Mouse (Mus musculus) midbrain, embryonic 16.5 days (tissue): ENCODE data around the gene Avil. TPM values are rescaled to one million over a fixed set of nuclear protein-coding genes. Genes with fewer than 3 reads are reported as not detected.

Experiments
- ATAC-seq: fragments of 200-750 bp; cut with Nextera tagmentation; 2 replicates; pipeline ENCODE4 v1.8.0; 2017; ENCODE audit warnings: moderate TSS enrichment
- H3K27ac ChIP-seq: fragments of 300-500 bp; sonication (generic); 2 replicates; pipeline ENCODE4 v1.5.1; 2014; ENCODE audit warnings: mild to moderate bottlenecking, low read length, mixed read lengths
- H3K27me3 ChIP-seq: fragments of 300-500 bp; sonication (generic); 2 replicates; pipeline ENCODE4 v1.6.1; 2014; ENCODE audit warnings: low read depth, low read length, mixed read lengths; ENCODE audit not compliant: control insufficient read depth, insufficient read depth
- H3K36me3 ChIP-seq: fragments of 300-500 bp; sonication (generic); 2 replicates; pipeline ENCODE4 v1.6.1; 2014; ENCODE audit warnings: mild to moderate bottlenecking, low read length, moderate library complexity, mixed read lengths; ENCODE audit not compliant: control insufficient read depth, insufficient read depth
- H3K4me1 ChIP-seq: fragments of 300-500 bp; sonication (generic); 2 replicates; pipeline ENCODE4 v1.6.1; 2014; ENCODE audit warnings: mild to moderate bottlenecking, low read length, mixed read lengths; ENCODE audit not compliant: control insufficient read depth, insufficient read depth
- H3K4me2 ChIP-seq: fragments of 300-500 bp; sonication (generic); 2 replicates; pipeline ENCODE4 v1.6.1; 2014; ENCODE audit warnings: mild to moderate bottlenecking, low read length, mixed read lengths
- H3K4me3 ChIP-seq: fragments of 300-500 bp; sonication (generic); 2 replicates; pipeline ENCODE4 v1.5.1; 2014; ENCODE audit warnings: low read depth, mild to moderate bottlenecking, low read length, moderate library complexity, mixed read lengths
- H3K9ac ChIP-seq: fragments of 300-500 bp; sonication (generic); 2 replicates; pipeline ENCODE4 v1.6.1; 2014; ENCODE audit warnings: low read depth, low read length, mixed read lengths
- H3K9me3 ChIP-seq: fragments of 300-500 bp; sonication (generic); replicated peaks from 2 replicates; pipeline ENCODE4 v1.6.1; 2014; ENCODE audit warnings: mild to moderate bottlenecking, low read length, mixed read lengths; ENCODE audit not compliant: control insufficient read depth, poor library complexity, severe bottlenecking
- WGBS: fragments of 180-500 bp; shearing (Covaris S2); extraction: QIAGEN DNeasy Blood & Tissue Kit; methylation state at CpG from one replicate; pipeline ENCODE4 v1.1.7; 2014; 5-methylcytosine and 5-hydroxymethylcytosine counted together
- polyA plus RNA-seq: library from polyadenylated mRNA; unstranded; fragments of >200 nt; fragmentation: Nextera tagmentation; extraction: Ambion mirVana; gene quantifications from 2 replicates; pipeline ENCODE4 v1.2.1, GENCODE M21; 2015

The Avil gene
- polyA plus RNA-seq, 1 experiment from 2014 or later: 2.8 TPM

DNA sequence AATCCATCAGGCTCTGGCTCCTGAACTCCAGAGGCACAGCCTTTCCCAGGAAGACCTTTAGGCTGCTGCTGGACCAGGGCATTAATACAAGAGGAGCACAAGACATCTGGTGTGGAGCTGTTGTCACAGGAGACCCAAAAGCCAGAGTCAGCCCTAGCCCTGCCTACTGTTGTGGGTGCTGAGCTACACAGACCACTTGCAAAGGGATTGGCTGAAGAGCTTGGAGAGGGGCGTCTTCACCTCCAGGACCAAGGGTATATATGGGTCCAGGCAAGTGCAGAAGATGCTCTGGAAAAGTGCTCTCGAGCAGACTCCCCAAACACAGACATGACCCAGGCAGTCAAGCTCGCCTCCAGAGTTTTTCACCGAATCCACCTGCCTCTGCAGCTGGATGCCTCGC, 47.4 kb downstream of the Avil start, which contains the start of gene Cyp27b1:
Gene Cyp27b1 (plus strand): TSS at position 297 of the 400 bp plus-strand sequence.
- no peak within 1 kb of the TSS for H3K4me2 ChIP-seq
- H3K9ac ChIP-seq: 0 out of 2 replicates have a peak within 1 kb of the TSS, but pooled peaks have one; percentile 21
- no peak within 1 kb of the TSS for H3K27ac ChIP-seq
- 31% methylated on average over 5 of the region's 5 CpGs for WGBS
- no peak within 1 kb of the TSS for H3K4me3 ChIP-seq
- no peaks in the 10 kb centered on the region for H3K9me3 ChIP-seq
- no peaks in the 10 kb centered on the region for H3K36me3 ChIP-seq
- H3K27me3 ChIP-seq: peaks cover 43% of the 10 kb centered on the region
- H3K4me1 ChIP-seq: peaks cover 4% of the 10 kb centered on the region; the same call in 1 of the 2 replicates
- no peak for ATAC-seq

- H3K4me2 ChIP-seq: no peak overlapping the region
- peaks cover 43% of the 10 kb centered on the region for H3K27me3 ChIP-seq
- H3K9ac ChIP-seq: 0 out of 2 replicates have a peak overlapping the region, but pooled peaks have one; percentile 21
- H3K27ac ChIP-seq: no peak overlapping the region
- H3K4me3 ChIP-seq: no peak overlapping the region
- H3K36me3 ChIP-seq: no peaks in the 10 kb centered on the region
- WGBS: 5% methylated on average over 35 of the region's 35 CpGs
- H3K9me3 ChIP-seq: no peaks in the 10 kb centered on the region
- peaks cover 4% of the 10 kb centered on the region; the same call in 1 of the 2 replicates for H3K4me1 ChIP-seq
- no peak for ATAC-seq
Observed at GRCm38 (mm10) chr10:127048608-127049394, 48.3 kb downstream of the Avil start.

DNA sequence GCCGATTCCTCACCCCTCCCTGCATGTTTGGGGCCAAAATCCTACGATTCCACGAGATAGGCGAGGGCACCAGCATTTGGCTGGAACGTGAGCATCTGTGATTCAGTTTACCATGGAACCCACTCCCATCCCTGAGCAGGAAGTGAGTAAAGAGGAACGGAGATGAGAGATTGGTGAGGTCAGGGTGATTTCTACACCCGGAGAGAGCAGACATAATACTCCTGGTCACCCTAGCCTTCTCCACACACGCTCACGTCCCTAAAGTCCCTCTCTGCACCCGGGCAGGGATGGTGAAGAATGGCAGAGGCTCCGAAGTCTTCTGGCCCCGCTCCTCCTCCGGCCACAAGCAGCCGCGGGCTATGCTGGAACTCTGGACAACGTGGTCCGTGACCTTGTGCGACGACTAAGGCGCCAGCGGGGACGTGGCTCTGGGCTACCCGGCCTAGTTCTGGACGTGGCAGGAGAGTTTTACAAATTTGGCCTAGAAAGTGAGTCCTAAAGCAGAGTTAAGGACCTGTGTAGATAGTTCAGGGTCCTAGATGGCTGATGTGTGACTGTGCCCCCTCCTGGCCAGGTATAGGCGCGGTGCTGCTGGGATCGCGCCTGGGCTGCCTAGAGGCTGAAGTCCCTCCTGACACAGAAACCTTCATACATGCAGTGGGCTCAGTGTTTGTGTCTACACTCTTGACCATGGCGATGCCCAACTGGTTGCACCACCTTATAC, 49.0 kb downstream of the Avil start:
- 0 out of 2 replicates have a peak overlapping the region, but pooled peaks have one; percentile 21 for H3K9ac ChIP-seq
- no peak overlapping the region for H3K27ac ChIP-seq
- no peak overlapping the region for H3K4me2 ChIP-seq
- peaks cover 4% of the 10 kb centered on the region; the same call in 1 of the 2 replicates for H3K4me1 ChIP-seq
- 3% methylated on average over 29 of the region's 29 CpGs for WGBS
- no peak overlapping the region for H3K4me3 ChIP-seq
- no peaks in the 10 kb centered on the region for H3K9me3 ChIP-seq
- H3K27me3 ChIP-seq: peaks cover 43% of the 10 kb centered on the region
- no peak for ATAC-seq
- peaks cover 5% of the 10 kb centered on the region for H3K36me3 ChIP-seq

DNA sequence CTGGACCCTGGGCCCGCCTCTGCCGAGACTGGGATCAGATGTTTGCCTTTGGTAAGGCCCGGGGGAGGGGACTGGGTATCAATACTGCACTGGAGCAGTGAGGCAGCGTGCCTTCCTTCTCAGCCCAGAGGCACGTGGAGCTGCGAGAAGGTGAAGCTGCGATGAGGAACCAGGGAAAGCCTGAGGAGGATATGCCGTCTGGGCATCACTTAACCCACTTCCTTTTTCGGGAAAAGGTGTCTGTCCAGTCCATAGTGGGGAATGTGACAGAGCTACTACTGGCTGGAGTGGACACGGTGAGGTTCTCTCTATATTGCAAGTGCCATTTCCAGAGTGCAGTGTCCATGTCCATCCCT, 49.6 kb downstream of the Avil start:
- Histone ChIP-seq H3K4me2 (no peak overlapping the region), H3K27me3 (peaks cover 43% of the 10 kb centered on the region), H3K27ac (no peak overlapping the region), H3K9ac (no peak overlapping the region), H3K9me3 (no peaks in the 10 kb centered on the region), H3K4me3 (no peak overlapping the region), H3K36me3 (peaks cover 11% of the 10 kb centered on the region), H3K4me1 (peaks cover 5% of the 10 kb centered on the region; the same call in 1 of the 2 replicates)
- 19% methylated on average over 10 of the region's 10 CpGs for WGBS
- ATAC-seq: no peak

- Histone ChIP-seq H3K27ac (no peak overlapping the region), H3K9ac (no peak overlapping the region), H3K4me2 (no peak overlapping the region), H3K4me3 (no peak overlapping the region), H3K4me1 (peaks cover 18% of the 10 kb centered on the region), H3K9me3 (no peaks in the 10 kb centered on the region), H3K27me3 (peaks cover 24% of the 10 kb centered on the region), H3K36me3 (peaks cover 30% of the 10 kb centered on the region)
- WGBS: 77% methylated on average over 4 of the region's 4 CpGs
- no peak for ATAC-seq
Observed at GRCm38 (mm10) chr10:127054646-127055045, 54.1 kb downstream of the Avil start.

- no peak overlapping the region for H3K9ac ChIP-seq
- H3K27ac ChIP-seq: no peak overlapping the region
- peaks cover 30% of the 10 kb centered on the region for H3K36me3 ChIP-seq
- peaks cover 16% of the 10 kb centered on the region for H3K27me3 ChIP-seq
- no peak for ATAC-seq
- peaks cover 18% of the 10 kb centered on the region for H3K4me1 ChIP-seq
- WGBS: 88% methylated on average over 8 of the region's 8 CpGs
- no peaks in the 10 kb centered on the region for H3K9me3 ChIP-seq
- no peak overlapping the region for H3K4me3 ChIP-seq
- H3K4me2 ChIP-seq: no peak overlapping the region
Observed at GRCm38 (mm10) chr10:127055406-127055805, 54.9 kb downstream of the Avil start.

GRCm38 (mm10) chr10:127056490-127056889, 56.0 kb downstream of the Avil start:
- no peak for ATAC-seq
- H3K36me3 ChIP-seq: peaks cover 30% of the 10 kb centered on the region
- no peak overlapping the region for H3K4me3 ChIP-seq
- peaks cover 21% of the 10 kb centered on the region for H3K4me1 ChIP-seq
- no peaks in the 10 kb centered on the region for H3K9me3 ChIP-seq
- WGBS: 90% methylated on average over 20 of the region's 20 CpGs
- H3K4me2 ChIP-seq: no peak overlapping the region
- no peak overlapping the region for H3K27ac ChIP-seq
- no peak overlapping the region for H3K9ac ChIP-seq
- H3K27me3 ChIP-seq: peaks cover 5% of the 10 kb centered on the region

GRCm38 (mm10) chr10:127058161-127058560, 57.7 kb downstream of the Avil start:
- Histone ChIP-seq H3K27me3 (no peaks in the 10 kb centered on the region), H3K9ac (peak overlapping the region; percentile 17; the same call in 1 of the 2 replicates), H3K9me3 (no peaks in the 10 kb centered on the region), H3K27ac (no peak overlapping the region), H3K4me2 (peak overlapping the region; percentile 82), H3K4me3 (peak overlapping the region; percentile 85), H3K4me1 (peaks cover 28% of the 10 kb centered on the region), H3K36me3 (peaks cover 30% of the 10 kb centered on the region)
- WGBS: 0% methylated on average over 9 of the region's 9 CpGs
- no peak for ATAC-seq

DNA sequence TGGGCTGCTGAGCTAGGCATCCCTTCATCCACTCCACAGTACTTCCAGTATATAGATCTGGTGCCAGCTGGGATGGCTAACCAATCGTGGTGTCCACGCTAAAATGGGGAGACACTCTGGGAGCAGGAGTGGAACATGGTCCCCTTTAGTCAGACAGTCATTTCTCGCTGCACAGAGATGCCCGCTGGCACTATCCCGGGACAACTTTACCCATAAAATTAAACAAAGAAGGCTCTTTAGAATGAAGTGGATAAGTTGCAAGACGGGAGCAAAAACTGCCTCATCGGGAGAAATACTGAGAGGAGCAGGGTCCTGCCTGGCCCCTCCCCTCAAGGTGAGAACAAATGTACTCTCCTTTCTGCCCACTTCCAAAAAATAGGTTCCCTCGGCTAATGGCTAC, 58.2 kb downstream of the Avil start:
- H3K27me3 ChIP-seq: no peaks in the 10 kb centered on the region
- peaks cover 30% of the 10 kb centered on the region for H3K36me3 ChIP-seq
- WGBS: 3% methylated on average over 8 of the region's 8 CpGs
- peak overlapping the region; percentile 82 for H3K4me2 ChIP-seq
- H3K9ac ChIP-seq: peak overlapping the region; percentile 91
- H3K9me3 ChIP-seq: no peaks in the 10 kb centered on the region
- H3K4me3 ChIP-seq: peak overlapping the region; percentile 85
- peak overlapping the region; percentile 89 for H3K27ac ChIP-seq
- no peak for ATAC-seq
- peaks cover 28% of the 10 kb centered on the region for H3K4me1 ChIP-seq
